Mouse (Mus musculus) lung, adult 2 months (tissue): Measurements from ENCODE around the gene Vsig10.

Source experiments
- CTCF ChIP-seq: fragments of 200-500 bp; IDR thresholded peaks from 2 replicates; pipeline ENCODE4 v1.5.1; 2011; ENCODE audit warnings: mild to moderate bottlenecking, low read length, control low read depth; ENCODE audit not compliant: insufficient read depth
- POLR2A ChIP-seq: fragments of 200-500 bp; IDR thresholded peaks from 2 replicates; pipeline ENCODE4 v1.6.1; 2011; ENCODE audit warnings: low read depth, mild to moderate bottlenecking, control low read depth, low read length, borderline replicate concordance; ENCODE audit errors: extremely low read depth

- no peak for TF ChIP-seq POLR2A
- TF ChIP-seq CTCF: no peak
These were observed 38.8 kb downstream of the Vsig10 start for GRCm38 (mm10) chr5:117357478-117358247.
